Mouse (Mus musculus) embryo, embryonic 11.5 days (tissue): ENCODE measurements at regions not wholly inside any gene's neighbourhood (a gene's known extent, or its start where the extent isn't known, plus 50 kb on each side); places are given as distances from the start of the nearest gene placed in this dataset.

Experiments used
- DNase-seq: peaks from one replicate; pipeline ENCODE4 v3.0.0-alpha.2; 2012; ENCODE audit warnings: low read depth, low spot score

DNA sequence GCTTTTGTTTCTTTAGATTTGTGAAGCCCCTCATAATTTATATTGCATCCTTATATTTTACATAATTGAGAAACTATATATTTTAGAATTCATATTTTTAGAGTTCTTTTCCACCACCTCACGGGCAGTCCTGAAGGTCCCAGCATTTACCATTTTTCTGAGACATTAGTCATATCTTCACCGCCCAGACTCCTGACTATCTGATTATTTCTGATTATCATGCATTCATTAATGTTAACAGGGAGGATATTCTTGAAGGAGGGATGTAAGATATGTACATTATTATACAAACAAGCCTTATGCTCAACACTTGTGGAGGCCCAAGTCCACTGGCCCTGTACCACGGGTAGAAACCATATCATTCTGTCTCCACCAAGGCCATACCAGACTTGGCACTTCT lies 743.4 kb downstream of the Hace1 start:
- no peak for DNase-seq

DNA sequence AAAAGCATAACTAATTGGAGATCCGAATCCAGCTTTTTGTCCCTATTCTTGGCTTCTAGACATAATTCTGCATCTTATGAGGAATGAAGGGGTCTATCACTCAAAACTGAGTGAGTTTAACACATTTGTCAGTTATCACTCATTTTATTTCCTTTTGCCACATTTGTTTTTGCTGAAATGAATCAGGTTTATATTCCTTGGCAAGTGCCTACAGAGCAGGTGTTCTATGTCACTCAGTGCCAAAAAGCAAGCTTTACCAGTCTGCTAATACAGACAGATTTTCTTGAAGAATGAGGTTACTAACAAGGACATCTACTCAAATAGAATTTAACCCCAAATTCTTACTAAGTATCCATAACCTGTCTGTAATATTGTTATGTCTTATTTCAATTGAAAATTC lies 751.4 kb downstream of the Hace1 start:
- no peak for DNase-seq

DNA sequence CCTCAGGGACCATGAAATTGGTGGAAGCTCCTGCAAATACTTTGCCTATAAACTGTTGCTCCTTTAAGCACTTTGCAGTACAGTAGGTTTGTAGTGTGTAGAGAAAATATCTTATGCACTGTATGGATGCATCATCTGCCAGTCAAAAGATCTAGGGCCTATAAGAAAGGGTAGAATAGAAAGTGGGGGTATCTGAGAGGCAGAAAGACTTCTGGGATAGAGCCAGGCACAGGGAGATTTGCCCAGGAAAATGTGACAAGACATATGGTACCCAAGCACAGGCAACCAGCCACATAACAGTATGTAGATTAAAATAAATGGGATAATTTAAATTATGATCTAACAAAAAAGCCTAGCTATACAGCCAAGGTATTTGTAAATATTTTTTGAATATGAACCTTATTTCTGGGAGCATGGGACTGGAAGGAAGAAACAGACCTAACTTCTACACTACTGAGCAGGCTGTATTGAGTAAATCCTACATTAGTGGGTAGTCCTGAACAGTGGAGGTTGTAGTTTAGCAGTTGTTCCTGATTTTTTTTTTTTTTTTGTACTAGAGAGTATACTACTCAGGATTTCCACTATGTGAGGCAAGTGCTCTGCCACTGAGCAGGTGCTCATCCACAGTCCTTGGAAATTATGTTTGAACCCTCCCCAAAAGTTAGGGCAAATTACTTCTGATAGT lies 754.1 kb downstream of the Hace1 start:
- DNase-seq, result no peak

DNA sequence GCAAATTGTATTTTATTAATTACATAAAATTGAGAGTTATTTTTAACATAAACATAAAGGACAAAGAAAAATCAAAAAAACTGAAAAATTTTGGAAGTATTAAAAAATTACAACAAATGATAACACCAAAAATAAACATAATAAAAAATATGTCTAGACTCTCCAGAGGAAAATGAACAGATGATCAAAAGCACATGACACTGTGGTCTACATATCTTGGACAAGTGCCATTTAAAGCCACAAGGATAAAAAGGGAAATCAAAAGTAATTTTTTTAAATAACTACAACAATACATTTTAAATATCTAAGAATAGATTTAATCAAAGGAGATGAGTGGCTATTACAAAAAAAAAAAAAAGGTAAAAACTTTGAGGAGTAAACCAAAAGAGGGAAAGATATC lies 755.6 kb downstream of the Hace1 start:
- DNase-seq, result no peak

DNA sequence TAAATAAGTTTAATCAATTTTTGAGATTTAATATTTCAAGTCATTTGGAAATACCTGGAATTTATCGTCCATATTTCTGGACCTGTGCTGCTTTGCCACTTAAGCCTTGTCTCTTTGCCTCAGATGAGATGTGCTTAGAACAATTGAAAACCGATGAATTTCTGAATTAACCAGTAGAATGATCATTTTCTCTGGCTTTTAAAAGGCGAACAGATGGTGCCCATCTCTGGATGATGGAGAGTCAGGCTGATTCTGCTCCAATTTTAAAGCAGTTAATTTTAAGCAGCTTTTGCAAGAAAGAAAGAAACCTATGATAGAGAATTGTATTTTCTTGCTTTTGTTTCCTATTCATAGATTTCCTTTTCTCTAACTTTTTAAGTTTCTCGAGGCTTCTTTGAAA lies 767.7 kb downstream of the Hace1 start:
- no peak for DNase-seq

DNA sequence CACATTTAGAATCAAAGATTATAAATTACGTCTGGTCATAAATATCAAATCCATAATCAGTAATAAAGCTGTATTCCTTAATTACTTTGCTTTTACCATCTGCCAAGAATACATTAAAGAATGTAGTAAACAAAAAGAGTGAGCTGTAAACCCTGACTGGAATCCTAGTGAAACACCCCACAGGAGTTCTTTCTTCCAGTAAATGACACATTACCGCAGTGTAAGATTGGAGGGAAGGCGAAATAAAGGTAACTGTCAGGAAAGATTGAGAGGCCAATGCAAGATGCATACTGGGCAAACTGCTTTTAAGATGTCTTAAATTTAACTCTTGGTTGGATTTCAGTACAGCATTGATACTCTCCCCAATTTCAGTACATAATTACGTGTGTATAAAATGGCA lies 772.0 kb downstream of the Hace1 start:
- DNase-seq, result no peak

DNA sequence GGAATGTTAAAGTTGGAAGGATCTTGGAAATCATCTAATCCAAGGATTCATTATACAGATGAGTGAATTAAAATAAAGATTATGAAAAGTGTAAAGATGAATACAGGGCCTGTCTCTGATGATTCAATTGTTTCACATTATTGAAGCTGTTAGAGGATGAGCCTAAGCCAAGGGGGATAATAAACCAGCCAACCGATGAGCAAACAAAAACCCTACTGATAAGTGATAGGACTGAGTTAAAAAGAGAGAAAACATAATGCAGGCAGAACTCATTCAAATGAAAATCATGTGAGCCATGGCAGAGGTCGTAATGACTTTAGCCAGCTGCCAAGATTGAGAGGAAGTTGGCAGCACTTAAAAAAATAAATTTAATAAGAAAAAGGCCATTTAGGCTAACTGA lies 772.6 kb downstream of the Hace1 start:
- no peak for DNase-seq

DNA sequence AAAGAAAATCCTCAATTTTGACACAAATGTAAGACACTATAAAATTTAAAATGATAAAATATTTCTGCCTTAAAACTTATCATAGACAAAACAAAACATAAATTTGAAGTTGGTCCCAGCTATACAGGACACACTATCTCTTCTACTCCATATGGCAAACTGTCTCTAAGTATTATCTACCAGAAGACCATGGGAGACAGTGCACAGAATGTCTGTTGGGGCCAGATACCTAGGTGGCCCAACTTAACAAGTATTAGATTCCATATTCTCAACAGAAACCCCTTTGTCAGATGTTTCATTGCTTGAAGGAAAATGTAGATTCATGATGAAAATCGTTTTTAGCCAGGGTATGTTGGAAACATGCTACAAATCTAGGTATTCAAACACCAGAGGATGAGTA lies 779.1 kb downstream of the Hace1 start:
- no peak for DNase-seq

DNA sequence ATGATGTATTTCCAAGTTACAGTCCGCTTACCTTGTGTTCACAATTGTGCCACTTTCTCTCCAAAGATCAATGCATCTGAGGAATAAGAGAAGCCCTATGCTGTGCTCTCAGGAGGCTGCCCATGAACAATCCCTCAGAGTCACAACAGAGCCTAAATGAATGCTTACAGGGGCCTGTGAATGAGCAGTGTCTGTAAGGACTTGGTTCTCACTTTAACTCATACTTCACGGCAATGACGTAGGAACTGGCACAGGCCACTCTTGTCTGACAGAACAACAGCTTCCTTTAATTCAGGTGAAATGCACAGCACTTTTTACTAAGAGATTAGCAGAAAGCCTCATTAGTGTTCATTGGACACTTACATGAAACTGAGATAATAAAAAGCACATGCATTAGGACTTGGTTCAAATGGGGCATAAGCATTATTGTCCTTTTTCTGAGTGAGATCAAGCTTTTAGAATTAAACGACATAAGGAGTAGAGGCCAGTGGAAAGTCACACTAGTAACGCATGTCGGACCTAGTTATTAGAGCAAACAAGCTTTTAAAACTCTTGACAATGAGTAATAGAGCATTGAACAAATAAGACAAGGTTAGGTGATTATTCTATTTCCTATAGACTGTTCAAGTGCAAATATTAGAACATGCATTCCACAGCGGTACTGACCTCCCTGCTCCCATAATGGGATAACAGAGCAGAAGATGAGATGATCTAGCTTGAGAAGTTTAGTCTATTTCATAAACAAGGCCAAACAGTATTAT lies 796.3 kb downstream of the Hace1 start:
- no peak for DNase-seq

DNA sequence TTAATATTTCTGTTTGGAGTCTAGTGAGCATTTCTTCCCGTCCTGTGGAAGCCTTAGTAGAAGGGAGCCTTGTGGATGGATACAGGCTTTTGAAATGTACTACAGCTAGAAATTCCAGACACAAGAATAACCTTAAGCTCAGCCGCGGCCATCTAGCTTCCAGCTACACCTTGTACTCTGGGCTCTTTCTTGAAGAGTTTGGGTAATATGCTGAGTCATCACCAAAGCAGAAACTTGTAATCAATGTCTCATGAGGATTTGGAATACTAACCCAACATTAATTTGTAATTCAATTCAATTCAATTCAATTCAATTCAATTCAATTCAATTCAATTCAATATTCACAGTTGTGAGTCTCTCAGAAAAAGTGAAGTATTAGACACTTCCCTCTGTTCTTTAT lies 797.0 kb downstream of the Hace1 start:
- DNase-seq, result no peak

DNA sequence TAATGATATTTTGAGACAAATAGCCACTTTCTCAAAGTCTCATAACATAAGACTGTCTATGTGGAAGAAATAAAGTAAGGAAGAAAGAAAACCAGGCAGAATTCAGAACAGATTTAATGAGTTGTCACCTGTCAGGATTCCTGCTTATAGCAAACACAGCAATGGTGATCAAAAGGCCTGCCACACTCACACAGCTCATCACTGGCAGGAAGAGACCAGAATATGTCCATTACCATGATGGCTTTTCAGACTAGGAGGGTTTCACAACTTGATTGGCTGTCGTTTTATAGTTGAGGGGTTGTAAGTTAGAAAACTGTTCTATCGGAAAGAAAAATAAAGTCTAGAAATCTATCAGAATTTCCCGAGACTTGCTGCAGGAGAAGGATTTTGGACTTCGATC lies 819.5 kb downstream of the Hace1 start:
- DNase-seq, result no peak

DNA sequence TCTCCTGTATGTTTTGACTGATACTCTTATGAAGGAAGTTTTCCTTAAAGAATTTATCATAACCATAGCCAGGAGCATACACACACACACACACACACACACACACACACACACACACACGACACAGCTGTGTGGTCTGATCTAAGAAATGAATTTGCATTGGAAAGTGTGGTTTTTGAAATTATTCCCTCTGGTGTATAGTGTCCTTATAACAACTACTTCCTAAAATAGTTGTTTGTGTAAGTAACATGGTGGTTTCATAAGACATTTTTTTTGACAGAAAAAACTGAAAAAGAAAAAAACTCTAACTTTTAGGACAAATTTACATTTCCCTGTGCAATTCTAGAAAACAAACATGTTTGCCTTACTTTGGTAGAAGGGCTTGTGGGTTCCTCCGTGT lies 826.3 kb downstream of the Hace1 start:
- no peak for DNase-seq
